Mouse (Mus musculus): ENCODE measurements around the gene Stard7. TPM values are rescaled to one million over a fixed set of nuclear protein-coding genes. Genes with fewer than 3 reads are reported as not detected.
"Not testable (repeated sequence)": the region's sequence is repeated elsewhere in the genome, so short reads cannot be mapped to it uniquely, and the experiment has no call there.

The Stard7 gene
- polyA plus RNA-seq, 1 experiment from 2014 or later = 101 TPM

- no peaks in the 10 kb centered on the region for H3K9me3 ChIP-seq (replicated peaks; ENCODE audit: control insufficient read depth, low read length)
- H3K4me1 ChIP-seq (ENCODE audit: control insufficient read depth, insufficient read depth, low read length) = no peaks in the 10 kb centered on the region
- peaks cover 33% of the 10 kb centered on the region for H3K36me3 ChIP-seq (ENCODE audit: control insufficient read depth, insufficient read depth, low read length)
- H3K4me3 ChIP-seq (ENCODE audit: low read depth, low read length) = no peak overlapping the region
- H3K4me2 ChIP-seq = no peak overlapping the region
- no peak for ATAC-seq (replicated peaks; ENCODE audit: insufficient number of reproducible peaks, low FRiP score, low TSS enrichment)
- no peaks in the 10 kb centered on the region for H3K27me3 ChIP-seq (ENCODE audit: control insufficient read depth, insufficient read depth, low read length)
- H3K9ac ChIP-seq (ENCODE audit: low read depth, low read length) = no peak overlapping the region
- 88% methylated on average over 7 of the region's 7 CpGs for WGBS (ENCODE audit: insufficient replicate concordance)
- H3K27ac ChIP-seq (ENCODE audit: low read depth, low read length) = no peak overlapping the region
These were observed 27.2 kb downstream of the Stard7 start for GRCm38 (mm10) chr2:127297001-127297805.

GRCm38 (mm10) chr2:127298056-127298455 lies 28.0 kb downstream of the Stard7 start:
- WGBS (ENCODE audit: insufficient replicate concordance) = 89% methylated on average over 1 of the region's 1 CpGs
- peaks cover 33% of the 10 kb centered on the region for H3K36me3 ChIP-seq (ENCODE audit: control insufficient read depth, insufficient read depth, low read length)

GRCm38 (mm10) chr2:127300701-127301100 lies 30.7 kb downstream of the Stard7 start:
- Histone ChIP-seq H3K9ac (ENCODE audit: low read depth, low read length) (no peak overlapping the region), H3K9me3 (replicated peaks; ENCODE audit: control insufficient read depth, low read length) (no peaks in the 10 kb centered on the region), H3K27me3 (ENCODE audit: control insufficient read depth, insufficient read depth, low read length) (no peaks in the 10 kb centered on the region), H3K36me3 (ENCODE audit: control insufficient read depth, insufficient read depth, low read length) (peaks cover 30% of the 10 kb centered on the region), H3K27ac (ENCODE audit: low read depth, low read length) (no peak overlapping the region), H3K4me1 (ENCODE audit: control insufficient read depth, insufficient read depth, low read length) (no peaks in the 10 kb centered on the region), H3K4me3 (ENCODE audit: low read depth, low read length) (no peak overlapping the region), H3K4me2 (no peak overlapping the region)
- ATAC-seq (replicated peaks; ENCODE audit: insufficient number of reproducible peaks, low FRiP score, low TSS enrichment) = no peak
- 81% methylated on average over 3 of the region's 3 CpGs for WGBS (ENCODE audit: insufficient replicate concordance)

More at GRCm38 (mm10) chr2:127298056-127298455, 28.0 kb downstream of the Stard7 start:
- Histone ChIP-seq H3K9me3 (replicated peaks; ENCODE audit: control insufficient read depth, low read length) (no peaks in the 10 kb centered on the region), H3K27me3 (ENCODE audit: control insufficient read depth, insufficient read depth, low read length) (no peaks in the 10 kb centered on the region), H3K27ac (ENCODE audit: low read depth, low read length) (no peak overlapping the region), H3K9ac (ENCODE audit: low read depth, low read length) (no peak overlapping the region), H3K4me3 (ENCODE audit: low read depth, low read length) (no peak overlapping the region), H3K4me2 (no peak overlapping the region), H3K4me1 (ENCODE audit: control insufficient read depth, insufficient read depth, low read length) (no peaks in the 10 kb centered on the region)
- no peak for ATAC-seq (replicated peaks; ENCODE audit: insufficient number of reproducible peaks, low FRiP score, low TSS enrichment)

- no peak for ATAC-seq (replicated peaks; ENCODE audit: insufficient number of reproducible peaks, low FRiP score, low TSS enrichment)
- Histone ChIP-seq H3K27ac (ENCODE audit: low read depth, low read length) (no peak overlapping the region), H3K4me3 (ENCODE audit: low read depth, low read length) (no peak overlapping the region), H3K36me3 (ENCODE audit: control insufficient read depth, insufficient read depth, low read length) (peaks cover 20% of the 10 kb centered on the region), H3K27me3 (ENCODE audit: control insufficient read depth, insufficient read depth, low read length) (no peaks in the 10 kb centered on the region), H3K4me2 (no peak overlapping the region), H3K9me3 (replicated peaks; ENCODE audit: control insufficient read depth, low read length) (no peaks in the 10 kb centered on the region), H3K4me1 (ENCODE audit: control insufficient read depth, insufficient read depth, low read length) (no peaks in the 10 kb centered on the region), H3K9ac (ENCODE audit: low read depth, low read length) (no peak overlapping the region)
- WGBS (ENCODE audit: insufficient replicate concordance) = 95% methylated on average over 3 of the region's 3 CpGs
These were observed 31.9 kb downstream of the Stard7 start for GRCm38 (mm10) chr2:127301883-127302282.

- ATAC-seq (replicated peaks; ENCODE audit: insufficient number of reproducible peaks, low FRiP score, low TSS enrichment) = not testable (repeated sequence)
These were observed 34.2 kb downstream of the Stard7 start for GRCm38 (mm10) chr2:127304192-127304591.

GRCm38 (mm10) chr2:127304609-127305210 lies 34.7 kb downstream of the Stard7 start:
- H3K4me2 ChIP-seq = no peak overlapping the region
- peaks cover 3% of the 10 kb centered on the region; the same call in 1 of the 2 replicates for H3K36me3 ChIP-seq (ENCODE audit: control insufficient read depth, insufficient read depth, low read length)
- H3K9ac ChIP-seq (ENCODE audit: low read depth, low read length) = no peak overlapping the region
- 75% methylated on average over 3 of the region's 3 CpGs for WGBS (ENCODE audit: insufficient replicate concordance)
- H3K27me3 ChIP-seq (ENCODE audit: control insufficient read depth, insufficient read depth, low read length) = no peaks in the 10 kb centered on the region
- no peak overlapping the region; the same call in 1 of the 2 replicates for H3K27ac ChIP-seq (ENCODE audit: low read depth, low read length)
- ATAC-seq (replicated peaks; ENCODE audit: insufficient number of reproducible peaks, low FRiP score, low TSS enrichment) = no peak
- H3K4me1 ChIP-seq (ENCODE audit: control insufficient read depth, insufficient read depth, low read length) = no peaks in the 10 kb centered on the region
- H3K4me3 ChIP-seq (ENCODE audit: low read depth, low read length) = no peak overlapping the region
- no peaks in the 10 kb centered on the region for H3K9me3 ChIP-seq (replicated peaks; ENCODE audit: control insufficient read depth, low read length)

More at GRCm38 (mm10) chr2:127304192-127304591, 34.2 kb downstream of the Stard7 start:
- not testable (repeated sequence) for H3K4me3 ChIP-seq (ENCODE audit: low read depth, low read length); H3K27me3 ChIP-seq (ENCODE audit: control insufficient read depth, insufficient read depth, low read length); H3K4me2 ChIP-seq; H3K36me3 ChIP-seq (ENCODE audit: control insufficient read depth, insufficient read depth, low read length); H3K27ac ChIP-seq (ENCODE audit: low read depth, low read length); H3K4me1 ChIP-seq (ENCODE audit: control insufficient read depth, insufficient read depth, low read length); H3K9ac ChIP-seq (ENCODE audit: low read depth, low read length); H3K9me3 ChIP-seq (replicated peaks; ENCODE audit: control insufficient read depth, low read length)
- 86% methylated on average over 4 of the region's 4 CpGs for WGBS (ENCODE audit: insufficient replicate concordance)

- Histone ChIP-seq H3K27me3 (ENCODE audit: control insufficient read depth, insufficient read depth, low read length) (no peaks in the 10 kb centered on the region), H3K9me3 (replicated peaks; ENCODE audit: control insufficient read depth, low read length) (no peaks in the 10 kb centered on the region), H3K4me3 (ENCODE audit: low read depth, low read length) (no peak overlapping the region), H3K27ac (ENCODE audit: low read depth, low read length) (no peak overlapping the region), H3K4me2 (no peak overlapping the region), H3K9ac (ENCODE audit: low read depth, low read length) (no peak overlapping the region), H3K4me1 (ENCODE audit: control insufficient read depth, insufficient read depth, low read length) (no peaks in the 10 kb centered on the region), H3K36me3 (ENCODE audit: control insufficient read depth, insufficient read depth, low read length) (no peaks in the 10 kb centered on the region)
- ATAC-seq (replicated peaks; ENCODE audit: insufficient number of reproducible peaks, low FRiP score, low TSS enrichment) = no peak
These were observed 36.1 kb downstream of the Stard7 start for GRCm38 (mm10) chr2:127306123-127306522.

- H3K4me2 ChIP-seq = no peak overlapping the region
- H3K27ac ChIP-seq (ENCODE audit: low read depth, low read length) = no peak overlapping the region
- H3K9me3 ChIP-seq (replicated peaks; ENCODE audit: control insufficient read depth, low read length) = no peaks in the 10 kb centered on the region
- ATAC-seq (replicated peaks; ENCODE audit: insufficient number of reproducible peaks, low FRiP score, low TSS enrichment) = no peak
- no peaks in the 10 kb centered on the region for H3K27me3 ChIP-seq (ENCODE audit: control insufficient read depth, insufficient read depth, low read length)
- WGBS (ENCODE audit: insufficient replicate concordance) = 39% methylated on average over 3 of the region's 3 CpGs
- no peak overlapping the region for H3K4me3 ChIP-seq (ENCODE audit: low read depth, low read length)
- no peak overlapping the region for H3K9ac ChIP-seq (ENCODE audit: low read depth, low read length)
- H3K4me1 ChIP-seq (ENCODE audit: control insufficient read depth, insufficient read depth, low read length) = no peaks in the 10 kb centered on the region
- no peaks in the 10 kb centered on the region for H3K36me3 ChIP-seq (ENCODE audit: control insufficient read depth, insufficient read depth, low read length)
These were observed 37.2 kb downstream of the Stard7 start for GRCm38 (mm10) chr2:127307179-127307578.

Data from heart, embryonic 11.5 days (tissue).